ENCODE assay signal across 21 mouse cellular contexts in the genomic region with DNA sequence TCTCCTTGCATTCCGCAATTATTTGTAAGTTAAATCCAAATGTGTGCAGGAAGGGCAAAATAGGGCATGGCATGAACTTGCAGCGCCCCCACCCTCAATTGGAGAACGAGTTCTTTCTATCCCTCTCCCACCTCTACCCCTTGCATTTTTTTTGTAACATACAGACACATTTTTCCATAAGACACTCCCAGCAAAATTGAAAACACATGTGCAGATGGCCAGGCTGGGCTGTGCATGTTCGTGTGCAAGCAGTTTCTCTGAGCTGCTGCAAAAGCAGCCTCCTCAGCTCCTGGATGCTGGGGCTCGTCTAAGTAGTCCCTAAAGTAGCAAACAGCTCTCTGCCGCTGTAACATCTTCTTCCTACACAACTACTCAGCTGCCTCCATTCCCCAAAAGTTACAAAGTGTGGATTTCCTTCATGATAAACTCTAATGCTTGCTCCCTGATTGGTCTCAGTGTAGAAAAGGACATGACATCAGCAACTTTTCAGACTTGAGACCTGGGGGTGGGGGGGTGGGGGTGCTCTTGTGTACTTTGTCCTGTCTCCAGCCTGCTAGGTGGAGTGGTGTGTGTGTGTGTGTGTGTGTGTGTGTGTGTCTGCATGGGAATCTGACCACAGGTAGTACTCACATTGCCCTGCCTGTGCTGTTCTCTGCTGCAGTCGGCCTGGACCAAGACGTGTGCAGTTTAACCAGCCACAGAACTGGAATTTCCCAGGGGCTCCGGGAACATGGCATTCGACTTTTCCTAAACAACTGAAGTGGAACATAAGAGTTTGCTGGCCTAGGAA. TPM values are rescaled to one million over a fixed set of nuclear protein-coding genes. Genes with fewer than 3 reads are reported as not detected.
DNase-seq lines count a peak whose midpoint lies in the region; ATAC-seq lines count a peak whose summit lies in the region.
"Had no signal": no experiment of that assay in that cellular context is flagged by ENCODE, and none has a peak within 500 bp of the region (broad histone marks: within the 10 kb centered on the region; RNA-seq: fewer than 3 reads in every experiment).

Gene Asb9 (plus strand): TSS at position 619 of the 790 bp plus-strand sequence.

- H3K9ac ChIP-seq in hindbrain, embryonic 11.5 days (ENCODE audit: low read depth, low read length), result no peak within 1 kb of the TSS
- no peak within 1 kb of the TSS for H3K9ac ChIP-seq in hindbrain, embryonic 14.5 days
- H3K9ac ChIP-seq: midbrain, embryonic 12.5 days had no signal

- H3K4me2 ChIP-seq in hindbrain, embryonic 11.5 days (replicated peaks; ENCODE audit: low read depth, low read length), result no peak within 1 kb of the TSS
- no peak within 1 kb of the TSS for H3K4me2 ChIP-seq in hindbrain, embryonic 14.5 days (replicated peaks)
- H3K4me2 ChIP-seq: midbrain, embryonic 12.5 days had no signal

- H3K4me3 ChIP-seq in hindbrain, embryonic 11.5 days (ENCODE audit: low read depth, low read length), result no peak within 1 kb of the TSS
- H3K4me3 ChIP-seq in hindbrain, embryonic 14.5 days (replicated peaks; ENCODE audit: low read length), result no peak within 1 kb of the TSS
- H3K4me3 ChIP-seq: midbrain, embryonic 12.5 days had no signal

- no peak within 1 kb of the TSS for H3K27ac ChIP-seq in hindbrain, embryonic 11.5 days (ENCODE audit: low read depth, low read length)
- no peak within 1 kb of the TSS for H3K27ac ChIP-seq in hindbrain, embryonic 14.5 days
- H3K27ac ChIP-seq: midbrain, embryonic 12.5 days had no signal

- H3K4me1 ChIP-seq in hindbrain, embryonic 11.5 days (replicated peaks; ENCODE audit: control insufficient read depth, insufficient read depth, low read length), result no peaks in the 10 kb centered on the region
- no peaks in the 10 kb centered on the region for H3K4me1 ChIP-seq in hindbrain, embryonic 14.5 days (replicated peaks; ENCODE audit: control insufficient read depth, insufficient read depth, low read length)
- H3K4me1 ChIP-seq: midbrain, embryonic 12.5 days had no signal

- peak; percentile 2 for DNase-seq in hindbrain, embryonic 11.5 days (ENCODE audit: low spot score)
- no peak for DNase-seq in hindbrain, embryonic 14.5 days (ENCODE audit: low spot score)
- peak; percentile 32 for DNase-seq in kidney, adult 11 months
- DNase-seq in kidney, postnatal 14 days, result peak; percentile 68
- peak; percentile 4 for DNase-seq in yolk sac, embryonic 10.5 days (ENCODE audit: low spot score)
- no peak for DNase-seq in gastrocnemius, postnatal 10 days
- no peak for DNase-seq in urinary bladder, postnatal 10 days (ENCODE audit: low spot score)
- DNase-seq: adrenal gland, postnatal 25 days; B cell, adult 2 months; heart, postnatal 14 days; lung, postnatal 36 days; thymus, postnatal 36 days had no signal

- no peak for ATAC-seq in hindbrain, embryonic 11.5 days (ENCODE audit: low FRiP score)
- ATAC-seq in hindbrain, embryonic 14.5 days (ENCODE audit: low FRiP score), result no peak
- no peak for ATAC-seq in activated CD4-positive, CD25-positive, alpha-beta regulatory T cell, adult 4 months

- 75% methylated on average over 10 of the region's 10 CpGs for WGBS in hindbrain, embryonic 11.5 days
- WGBS in hindbrain, embryonic 14.5 days, result 81% methylated on average over 10 of the region's 10 CpGs

- no peaks in the 10 kb centered on the region for H3K9me3 ChIP-seq in hindbrain, embryonic 11.5 days (ENCODE audit: control insufficient read depth, low read length)
- H3K9me3 ChIP-seq in hindbrain, embryonic 14.5 days (ENCODE audit: control insufficient read depth, low read length), result no peaks in the 10 kb centered on the region
- H3K9me3 ChIP-seq: midbrain, embryonic 12.5 days had no signal

- H3K36me3 ChIP-seq in hindbrain, embryonic 11.5 days (ENCODE audit: control insufficient read depth, insufficient read depth, low read length), result no peaks in the 10 kb centered on the region
- H3K36me3 ChIP-seq in hindbrain, embryonic 14.5 days (replicated peaks; ENCODE audit: control insufficient read depth, insufficient read depth), result no peaks in the 10 kb centered on the region
- H3K36me3 ChIP-seq: midbrain, embryonic 12.5 days had no signal

- H3K27me3 ChIP-seq in hindbrain, embryonic 11.5 days (ENCODE audit: control insufficient read depth, insufficient read depth, low read length), result no peaks in the 10 kb centered on the region
- no peaks in the 10 kb centered on the region for H3K27me3 ChIP-seq in hindbrain, embryonic 14.5 days (ENCODE audit: control insufficient read depth, insufficient read depth, low read length)

RNA-seq across cellular contexts. Expression of gene Asb9, which starts in this region (rescaled TPM):
- 0.86 and 1.1 TPM in 2 replicates for polyA plus RNA-seq in hindbrain, embryonic 11.5 days (2014; fragmentation: Nextera tagmentation; extraction: Ambion mirVana)
- polyA plus RNA-seq in hindbrain, embryonic 14.5 days (2014; fragmentation: Nextera tagmentation; extraction: Ambion mirVana), result not detected in 2 replicates
- total RNA-seq in gastrocnemius, postnatal 10 days (2021), result not detected
- polyA plus RNA-seq in activated CD4-positive, CD25-positive, alpha-beta regulatory T cell, adult 4 months (2017; shearing (Covaris generic)), result not detected
- total RNA-seq: adrenal gland, postnatal 25 days; common myeloid progenitor, adult 5-6 weeks; ES-E14; heart, adult 8-10 months; heart, postnatal 14 days; layer of hippocampus, postnatal 10 days; left cerebral cortex, postnatal 36 days had no signal
- polyA plus RNA-seq: intestine, embryonic 14.5 days; liver, embryonic 16.5 days had no signal

Comparison
In these comparisons a context has a peak if more than half of its experiments do, and no peak if none do; other contexts are left out.
1. DNase-seq: peak in hindbrain, embryonic 11.5 days (single experiment), kidney, adult 11 months (single experiment), kidney, postnatal 14 days (single experiment) and yolk sac, embryonic 10.5 days (single experiment); none in hindbrain, embryonic 14.5 days (single experiment), gastrocnemius, postnatal 10 days (single experiment) and urinary bladder, postnatal 10 days (single experiment).